Mouse (Mus musculus) ovary, postnatal 10 days (tissue): ENCODE results near the gene Hsf5.

Experiments
- DNase-seq: peaks from one replicate; pipeline ENCODE4 v3.0.0; 2022; ENCODE audit warnings: low spot score

The Hsf5 gene

DNA sequence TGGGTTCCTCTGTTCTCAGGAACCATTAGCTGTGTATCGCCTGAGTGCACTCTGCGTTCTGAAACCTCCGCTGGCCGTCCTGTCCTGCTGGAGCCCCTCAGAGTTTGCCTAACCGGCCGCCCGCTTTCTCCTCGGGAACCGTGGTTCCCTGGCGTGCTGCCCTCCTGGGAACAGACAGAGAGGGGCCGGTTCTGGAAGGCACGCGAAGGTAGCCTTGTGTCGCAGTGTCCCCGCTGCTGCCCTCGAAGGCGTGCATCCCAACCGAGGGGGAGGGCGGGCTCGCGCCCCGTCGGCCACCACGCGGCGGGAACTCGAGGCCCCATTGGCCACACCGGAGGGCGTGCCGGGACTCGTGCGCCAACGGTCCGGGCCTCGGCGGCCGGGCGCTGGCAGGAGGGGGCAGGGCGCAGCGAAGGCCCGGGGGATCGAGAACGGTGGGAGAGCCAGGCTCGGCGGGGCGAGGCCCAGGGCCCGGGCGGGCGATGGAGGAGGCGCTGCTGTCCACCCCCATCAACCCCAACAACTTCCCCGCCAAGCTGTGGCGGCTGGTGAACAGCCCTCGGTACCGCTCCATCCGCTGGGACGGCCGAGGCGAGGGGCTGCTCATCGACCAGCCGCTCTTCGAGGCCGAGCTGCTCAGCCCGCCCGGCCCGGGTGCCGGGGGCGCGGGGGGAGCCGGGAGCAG, at the start of gene Hsf5:
Gene Hsf5 (plus strand): TSS at position 375 of the 685 bp plus-strand sequence.
- no peak for DNase-seq

DNA sequence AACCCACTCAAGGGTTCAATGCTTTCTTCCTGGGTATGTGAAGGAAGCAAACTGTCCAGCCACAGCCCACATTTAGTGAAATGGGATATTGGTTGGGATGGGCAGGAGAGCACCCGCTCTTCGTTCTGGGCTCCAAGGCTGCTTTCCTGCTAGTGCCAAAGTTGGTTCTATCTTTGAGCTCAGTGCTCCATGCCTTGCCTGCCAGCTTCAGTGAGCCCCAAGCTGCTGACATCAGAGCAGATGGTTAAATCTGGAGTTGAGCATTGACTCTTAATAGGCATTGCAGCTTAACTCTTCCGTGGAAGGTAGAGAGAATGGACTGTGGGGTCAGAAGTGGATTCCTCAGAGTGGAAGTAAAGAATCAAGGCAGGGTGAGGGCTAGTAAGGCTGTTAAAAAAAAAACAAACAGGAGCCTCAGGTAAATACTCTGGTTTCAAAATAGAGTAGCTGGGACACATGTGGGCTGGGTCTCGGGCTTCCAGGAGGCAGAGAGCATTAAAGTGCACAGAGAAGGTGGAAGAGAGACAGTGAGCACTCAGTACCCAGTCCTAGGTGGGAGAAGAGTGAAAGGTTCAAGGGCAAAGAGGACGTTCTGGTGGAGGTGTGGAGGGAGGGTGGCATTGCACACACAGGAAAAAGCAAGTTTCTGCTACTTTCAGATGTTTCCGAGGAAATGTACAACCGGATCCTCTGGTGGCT, 48.6 kb upstream of the Hsf5 start, which contains the start of gene Sept4:
Gene Sept4 (plus strand): TSS at position 649 of the 699 bp plus-strand sequence.
- DNase-seq = no peak

DNA sequence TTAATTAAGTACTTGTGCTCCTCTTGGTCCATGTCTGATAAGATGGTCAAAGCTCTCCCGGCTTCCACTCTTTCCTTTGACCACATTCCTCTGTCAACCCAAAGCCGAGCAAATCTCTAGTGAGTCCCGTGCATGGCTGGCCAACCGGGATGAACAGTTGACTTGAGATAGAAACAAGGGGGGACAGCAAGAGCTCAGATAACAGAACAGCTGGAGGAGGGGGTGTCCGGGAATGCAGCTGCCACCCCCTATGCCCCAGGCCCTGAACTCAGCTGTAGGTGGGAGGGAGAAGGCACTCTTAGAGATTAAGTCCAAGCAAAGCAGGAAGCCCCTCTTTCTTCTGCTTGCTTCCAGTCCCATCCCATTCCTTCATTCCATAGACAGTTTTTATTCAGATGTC, 46.2 kb upstream of the Hsf5 start:
- no peak for DNase-seq

DNA sequence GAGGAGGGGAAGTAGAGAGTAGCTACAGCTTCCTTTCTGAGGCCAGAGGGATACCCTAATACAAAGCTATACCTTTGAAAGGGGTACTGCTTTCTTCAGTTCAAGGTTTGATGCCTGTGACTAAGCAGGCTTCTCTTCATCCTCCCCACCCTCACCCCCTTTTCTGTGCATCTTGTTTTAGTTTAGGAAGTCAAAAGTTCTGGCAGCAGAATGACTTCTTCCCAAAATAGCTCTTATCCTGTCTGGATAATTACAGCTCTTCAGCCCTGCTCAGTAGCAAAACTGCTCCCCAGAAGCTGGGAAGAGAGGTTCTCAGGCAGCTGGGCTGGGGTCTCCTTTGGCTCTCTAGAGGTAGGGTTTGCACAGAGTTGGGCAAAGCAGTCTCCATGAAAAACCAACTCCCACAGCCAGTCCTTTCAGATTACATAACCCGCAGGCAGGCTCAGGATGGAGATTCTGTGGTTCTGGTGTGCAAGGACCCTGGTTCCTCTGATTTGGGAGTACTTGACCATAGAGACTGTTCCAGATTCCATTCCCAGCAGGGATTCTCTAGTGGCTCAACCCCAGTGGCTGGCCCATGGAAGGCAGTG, 45.5 kb upstream of the Hsf5 start:
- no peak for DNase-seq

DNA sequence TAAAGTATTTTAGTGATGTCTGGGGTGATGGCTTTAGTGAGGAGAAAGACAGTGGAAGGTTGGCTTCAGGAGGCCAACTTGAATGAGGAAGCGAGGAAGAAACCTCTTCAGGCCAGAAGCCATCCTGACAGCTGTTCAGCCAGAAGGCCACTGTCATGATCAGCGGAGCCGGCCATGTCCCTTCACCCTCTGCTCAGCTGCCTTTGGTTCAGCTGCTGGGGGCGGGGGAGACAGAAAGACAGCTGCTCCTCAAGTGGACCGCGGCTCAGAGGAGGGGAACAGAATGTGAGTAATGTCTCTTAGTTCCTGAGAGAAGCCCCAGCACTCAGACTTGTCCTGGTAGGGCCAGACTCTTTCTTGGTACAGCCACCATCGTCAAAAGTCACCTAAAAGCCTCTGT, 43.2 kb upstream of the Hsf5 start:
- DNase-seq = no peak

DNA sequence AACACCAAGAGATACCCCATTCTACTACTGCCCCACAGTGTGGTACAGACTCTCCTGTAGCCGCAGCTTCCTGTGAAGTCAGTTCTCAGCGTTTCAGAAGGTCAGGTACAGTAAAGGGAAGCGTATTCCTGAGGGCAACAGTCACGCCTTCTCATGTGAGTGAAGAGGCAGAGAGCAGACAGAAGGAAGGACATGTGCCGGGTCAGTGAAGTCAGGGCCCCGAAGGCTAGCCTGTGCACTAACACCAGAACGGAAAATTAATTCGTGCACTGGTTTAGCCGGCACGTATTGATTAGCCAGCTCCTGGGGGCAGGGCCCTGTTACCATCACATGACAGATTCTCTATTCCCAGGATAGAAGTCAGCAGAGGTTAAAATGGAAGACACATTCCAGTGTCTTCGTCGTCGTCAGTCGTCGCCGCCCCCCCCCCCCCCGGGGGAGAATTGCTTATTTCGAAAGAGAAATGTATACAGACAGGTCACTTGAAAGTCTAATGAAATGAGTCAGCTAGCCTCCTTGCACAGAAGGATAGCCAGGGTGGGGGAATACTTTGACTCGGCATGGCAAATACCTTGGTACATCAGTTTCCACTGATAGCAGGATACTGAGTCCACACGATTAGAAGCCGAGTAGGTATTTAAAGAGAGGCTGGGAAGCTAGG, 42.3 kb upstream of the Hsf5 start:
- DNase-seq = no peak

DNA sequence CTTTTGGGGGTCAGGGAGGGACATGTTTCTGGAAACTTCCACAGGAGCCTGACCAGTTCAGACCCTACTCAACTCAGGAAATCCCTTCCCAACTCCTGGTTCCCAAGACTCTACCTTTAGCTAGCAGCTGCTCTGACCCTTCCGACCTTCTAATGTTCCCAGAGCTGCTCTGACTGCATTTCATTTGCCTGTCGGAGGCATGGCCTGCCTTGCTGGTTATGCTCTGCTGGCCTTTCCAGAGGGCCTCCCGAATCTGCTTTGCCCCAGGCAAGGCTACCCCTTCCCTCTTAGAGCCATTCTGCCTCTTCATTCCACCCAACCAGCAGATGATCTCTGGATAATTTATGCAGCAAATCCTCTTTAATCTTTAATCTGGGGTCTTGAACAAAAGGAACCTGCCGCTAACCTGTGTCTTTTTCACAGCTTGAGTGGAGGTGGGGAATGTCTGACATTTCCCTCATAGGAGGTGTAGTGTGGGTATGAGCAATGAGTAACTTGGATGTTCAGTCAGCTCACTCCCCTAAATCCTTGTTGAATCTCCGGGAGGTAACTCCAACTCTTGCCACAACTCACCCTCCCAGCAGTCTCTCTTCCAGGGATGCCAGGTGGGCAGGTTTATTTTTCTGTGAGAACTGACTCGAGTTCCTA, 39.2 kb upstream of the Hsf5 start:
- DNase-seq = no peak

DNA sequence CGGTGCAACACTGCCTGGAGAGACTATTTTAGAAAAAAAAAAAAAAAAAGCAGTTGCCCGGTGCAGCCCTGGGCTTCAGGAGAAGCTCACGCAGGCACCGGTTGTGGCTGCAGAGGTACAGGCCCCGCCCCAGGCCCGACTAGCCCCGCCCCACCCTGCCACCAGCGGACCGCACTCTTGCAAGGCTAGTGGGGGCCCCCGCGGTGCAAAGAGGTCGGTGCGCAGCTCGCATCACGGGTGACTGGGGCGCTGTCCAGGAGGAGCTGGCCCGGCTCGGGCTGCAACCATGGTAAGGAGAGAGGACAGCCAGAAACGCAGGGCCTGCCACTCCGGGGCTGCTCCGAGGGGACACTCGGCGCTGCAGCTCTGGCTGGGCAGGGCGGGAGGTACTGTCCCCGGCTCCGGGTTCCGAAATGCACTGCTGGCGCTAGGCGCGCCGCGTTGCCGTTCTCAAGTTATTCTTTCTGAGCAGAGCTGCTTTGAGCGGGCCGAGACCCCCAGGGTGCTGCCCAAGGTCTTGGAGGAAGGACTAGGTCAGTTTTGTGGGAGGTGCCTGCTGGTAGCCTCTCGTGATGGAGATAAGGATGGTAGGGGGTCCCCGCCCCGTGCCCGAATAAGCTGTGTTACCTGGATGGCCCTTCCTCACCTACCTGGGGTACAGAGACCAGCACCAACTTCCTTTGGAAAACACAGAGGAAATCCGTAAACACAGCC, 38.6 kb upstream of the Hsf5 start:
- DNase-seq = peak; percentile 42

DNA sequence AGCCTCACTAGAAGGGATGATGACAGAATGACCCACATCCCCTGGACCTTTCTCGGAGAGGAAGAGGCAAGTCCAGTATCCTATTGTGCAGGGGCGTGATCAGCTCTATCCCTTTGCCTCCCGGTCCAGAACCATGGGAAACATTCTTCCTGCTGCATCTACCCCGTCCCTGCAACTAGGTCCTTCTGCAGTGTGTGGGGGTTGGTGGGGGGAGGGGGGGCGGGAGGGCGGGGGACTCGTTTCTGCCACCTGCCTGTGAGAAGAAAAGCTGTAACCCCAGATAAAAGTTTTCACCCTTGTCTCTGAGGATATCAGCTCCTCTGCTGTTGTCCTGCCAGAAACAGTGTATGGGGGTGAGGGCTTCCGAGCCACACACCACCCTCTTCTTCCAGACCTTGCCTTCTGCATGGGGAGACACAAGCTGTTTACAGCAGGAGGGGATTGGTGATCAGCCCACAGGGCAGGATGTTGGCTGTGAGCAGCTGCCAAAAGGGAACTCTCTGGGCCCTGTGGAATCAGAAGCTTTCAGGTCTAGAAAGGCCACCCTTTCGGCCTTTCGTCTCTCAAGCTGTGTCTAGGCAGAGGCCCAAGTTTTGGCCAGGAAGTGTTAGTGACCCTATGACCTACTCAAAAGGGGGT, 37.9 kb upstream of the Hsf5 start:
- no peak for DNase-seq

DNA sequence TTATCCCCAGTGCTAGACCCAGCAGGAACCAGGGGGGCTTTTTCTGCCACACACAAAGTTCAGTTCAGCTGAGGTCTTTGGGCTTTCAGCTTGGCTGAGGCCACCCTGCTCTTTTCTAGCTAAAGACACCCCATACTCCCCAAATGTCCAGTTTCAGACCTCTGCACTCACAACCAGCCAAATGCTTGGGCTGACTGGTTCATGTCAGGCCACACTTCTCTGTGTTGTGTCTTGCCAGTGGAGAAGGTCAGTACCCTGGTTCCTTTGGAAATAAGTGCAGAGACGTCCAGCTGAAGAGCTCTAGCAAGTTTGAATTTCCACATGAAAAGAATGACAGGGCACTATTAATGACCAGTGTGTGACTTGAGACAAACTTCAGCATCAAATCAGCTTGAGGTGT, 37.3 kb upstream of the Hsf5 start:
- no peak for DNase-seq

DNA sequence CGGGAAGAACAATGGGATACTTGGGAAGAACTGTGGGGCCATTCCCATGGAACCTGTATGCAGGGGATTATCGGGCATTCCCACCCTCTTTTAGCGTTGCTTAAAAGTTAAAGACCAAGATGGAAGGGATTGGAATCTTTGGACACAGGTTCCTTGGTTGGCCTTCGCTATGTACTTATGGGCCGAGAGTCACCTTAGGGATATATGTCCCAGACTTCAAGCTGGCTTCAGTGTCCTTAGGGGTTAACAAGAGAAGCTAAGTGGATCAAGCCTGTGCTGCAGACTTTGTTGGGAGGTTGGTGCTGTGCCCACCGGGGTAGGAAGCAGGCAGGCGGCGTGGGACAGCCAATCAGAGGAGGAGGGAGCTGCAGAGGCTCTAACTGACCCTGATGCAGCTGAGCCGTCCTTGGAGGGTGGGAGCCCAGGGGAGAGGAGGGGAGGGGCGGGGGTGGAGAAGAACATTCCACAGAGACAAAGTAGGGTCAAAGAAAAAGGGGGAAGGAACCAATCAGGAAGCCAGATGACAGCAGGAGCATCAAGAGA, 36.4 kb upstream of the Hsf5 start:
- DNase-seq = no peak

DNA sequence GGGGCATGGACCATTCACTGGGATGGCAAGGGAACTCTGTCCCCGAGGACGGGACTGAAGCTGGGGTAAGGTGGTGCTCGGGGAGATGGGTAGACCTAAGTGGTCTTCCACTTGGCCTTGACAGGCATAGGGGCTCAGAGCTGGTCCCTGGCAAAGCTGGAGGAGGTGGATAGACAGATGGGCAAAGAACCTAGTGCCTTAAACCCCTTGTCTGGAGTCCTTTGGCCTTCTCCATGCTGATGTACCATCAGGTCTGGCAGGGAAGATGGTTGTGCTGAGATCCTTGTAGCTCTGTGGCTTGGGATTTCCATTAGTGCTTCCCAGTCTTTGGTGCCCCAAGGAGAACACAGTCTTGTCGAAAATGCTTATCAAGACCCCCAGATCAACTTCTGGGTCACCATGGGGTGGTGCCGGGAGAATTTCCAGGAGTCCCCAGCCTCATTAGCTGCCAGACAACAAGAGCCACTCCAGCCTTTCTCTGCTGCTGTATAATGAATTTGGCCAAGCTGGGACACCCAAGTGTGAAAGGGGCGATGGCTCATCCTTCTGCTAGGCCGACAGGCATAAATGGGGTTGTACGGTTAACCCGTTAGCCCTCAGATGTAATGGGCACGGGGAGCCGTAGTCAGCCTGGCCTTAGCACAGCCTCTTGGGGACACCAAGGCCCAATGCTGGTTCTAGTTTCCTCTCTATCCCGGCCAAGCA, 35.7 kb upstream of the Hsf5 start:
- no peak for DNase-seq

DNA sequence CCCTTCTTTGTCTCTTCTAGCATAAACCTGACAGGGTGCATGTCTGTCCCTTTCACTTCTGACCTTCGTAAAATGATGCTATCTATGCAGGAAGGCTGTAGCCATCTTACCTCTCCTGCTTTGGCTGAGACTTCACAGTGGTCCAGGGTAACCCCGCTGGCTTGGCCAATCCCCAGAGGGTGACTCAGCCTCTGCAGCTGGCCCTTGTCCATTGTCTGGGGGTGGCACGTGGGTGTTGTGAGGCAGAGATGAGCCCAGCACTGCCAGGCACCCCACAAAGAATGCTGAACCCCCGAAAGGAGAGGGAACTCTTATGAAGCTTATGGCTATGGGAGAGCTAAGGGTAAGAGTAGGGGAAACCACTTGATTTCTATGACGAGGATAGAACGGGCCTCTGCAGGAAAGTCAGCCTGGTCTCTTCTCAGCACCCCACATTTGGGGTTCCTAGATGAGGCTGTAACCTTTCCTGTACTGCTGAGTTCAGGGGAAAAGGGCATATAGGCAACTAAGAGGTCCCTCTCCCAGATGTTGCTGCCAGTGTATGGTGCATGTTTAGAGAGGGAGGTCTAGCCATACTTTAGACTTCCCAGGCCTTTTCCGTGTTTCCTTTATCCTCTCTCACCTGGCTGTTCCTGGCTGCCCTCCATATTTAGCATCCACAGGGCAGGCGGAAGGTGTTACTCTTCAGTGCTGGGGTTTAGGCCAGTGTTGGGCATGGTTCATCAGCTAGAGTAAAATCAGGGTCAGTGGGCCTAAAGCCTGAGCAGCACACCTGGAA, 34.8 kb upstream of the Hsf5 start:
- DNase-seq = no peak

DNA sequence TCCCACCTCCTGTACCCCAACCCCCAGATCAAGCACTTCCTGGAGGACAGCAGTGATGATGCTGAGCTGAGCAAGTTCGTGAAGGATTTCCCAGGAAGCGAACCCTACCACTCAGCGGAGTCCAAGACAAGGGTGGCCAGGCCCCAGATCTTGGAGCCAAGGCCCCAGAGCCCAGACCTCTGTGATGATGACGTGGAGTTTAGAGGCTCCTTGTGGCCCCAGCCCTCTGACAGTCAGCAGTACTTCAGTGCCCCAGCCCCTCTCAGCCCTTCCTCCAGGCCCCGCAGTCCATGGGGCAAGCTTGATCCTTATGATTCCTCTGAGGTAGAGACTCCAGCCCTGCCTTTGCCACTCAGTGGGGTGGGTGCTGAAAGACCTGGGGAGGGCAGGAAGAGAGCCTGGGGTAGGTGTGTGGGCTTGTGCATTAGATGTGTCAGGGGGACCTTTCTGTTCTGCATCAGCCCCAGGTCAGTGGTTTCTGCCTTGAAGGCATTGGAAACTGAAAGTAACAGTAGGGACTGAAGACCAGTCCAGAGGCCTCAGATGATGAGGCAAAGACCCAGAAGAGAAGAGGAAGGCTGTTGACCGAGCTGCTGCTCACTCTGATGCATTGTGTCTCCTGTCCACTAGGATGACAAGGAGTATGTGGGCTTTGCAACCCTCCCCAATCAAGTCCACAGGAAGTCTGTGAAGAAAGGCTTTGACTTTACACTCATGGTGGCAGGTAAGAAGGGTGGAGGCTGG, 33.5 kb upstream of the Hsf5 start:
- no peak for DNase-seq

DNA sequence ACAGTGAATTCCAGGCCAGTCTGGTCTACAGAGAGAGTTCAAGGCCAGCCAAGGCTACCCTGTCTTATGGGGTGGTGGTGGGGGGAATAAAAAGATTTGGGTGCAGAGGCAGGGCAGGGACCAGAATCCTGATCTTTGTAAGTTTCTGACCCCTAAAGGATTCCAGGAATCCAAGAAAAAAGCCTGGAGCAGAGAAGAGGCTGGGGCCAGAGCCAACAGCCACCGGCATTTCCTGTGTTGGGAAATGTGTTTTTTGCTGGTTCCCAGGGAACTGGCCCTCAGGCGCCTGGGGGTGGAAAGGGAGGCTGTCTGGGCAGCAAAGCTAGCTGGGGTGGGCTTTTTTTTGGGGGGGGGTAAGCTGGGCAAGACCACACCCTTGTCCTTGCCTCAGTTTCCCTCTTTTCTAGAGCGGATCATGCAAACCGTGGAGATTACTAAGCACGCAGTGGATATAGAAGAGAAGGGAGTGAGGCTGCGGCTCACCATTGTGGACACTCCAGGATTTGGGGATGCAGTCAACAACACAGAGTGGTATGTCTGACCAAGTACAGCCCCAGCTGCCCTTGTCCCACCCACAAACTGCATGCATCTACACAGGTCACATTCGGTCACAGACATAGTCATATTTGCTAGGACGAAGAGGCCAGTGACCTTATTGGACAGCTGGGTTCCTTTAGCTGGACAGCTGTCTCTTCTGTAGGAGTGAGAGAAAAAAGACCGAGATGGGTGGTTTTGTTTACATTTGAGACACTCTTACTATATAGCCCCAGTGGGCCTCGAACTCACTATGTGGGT, 32.1 kb upstream of the Hsf5 start:
- no peak for DNase-seq

DNA sequence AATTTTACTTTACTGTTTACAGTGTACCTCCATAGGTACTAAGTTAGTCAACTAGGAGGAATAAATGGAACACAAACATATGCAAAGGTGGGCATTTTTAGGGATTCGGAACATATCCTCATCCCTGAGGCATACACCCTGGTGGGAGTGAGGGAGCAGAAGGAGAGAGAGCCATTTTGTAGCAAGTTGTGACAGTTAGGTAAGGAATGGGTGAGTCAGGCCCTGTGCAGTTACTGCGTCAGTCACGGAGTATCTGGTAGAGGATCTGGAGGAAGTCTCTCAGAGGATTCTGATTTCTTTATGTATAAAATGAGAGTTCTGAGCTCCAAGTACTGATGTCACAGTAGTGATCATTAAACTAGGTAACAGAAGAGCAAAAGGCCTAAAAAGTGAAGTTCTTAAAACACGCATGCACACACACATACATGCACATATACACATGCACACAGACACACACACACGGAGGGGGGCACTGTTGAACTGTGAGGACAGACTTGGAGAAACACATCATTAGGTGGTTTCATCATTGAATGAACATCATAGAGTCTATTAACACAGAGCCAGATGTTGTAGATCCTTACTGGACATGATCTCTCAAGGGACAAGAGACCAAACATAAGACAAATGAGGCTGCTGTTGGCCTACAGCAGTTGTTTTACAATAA, 29.6 kb upstream of the Hsf5 start:
- no peak for DNase-seq

DNA sequence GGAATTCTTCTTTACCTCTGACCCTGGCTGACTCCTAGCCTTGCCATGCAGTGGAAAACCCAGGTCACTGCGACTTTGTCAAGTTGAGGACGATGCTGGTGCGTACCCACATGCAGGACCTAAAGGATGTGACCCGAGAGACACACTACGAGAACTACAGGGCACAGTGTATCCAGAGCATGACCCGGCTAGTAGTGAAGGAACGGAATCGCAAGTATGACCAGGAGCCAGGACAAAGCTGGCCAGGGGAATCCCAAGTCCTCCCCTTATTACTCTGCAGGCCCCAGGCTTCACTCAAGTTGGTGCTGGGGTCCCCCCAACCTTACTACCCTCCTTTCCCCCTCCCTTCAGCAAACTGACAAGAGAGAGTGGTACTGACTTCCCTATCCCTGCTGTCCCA, 27.4 kb upstream of the Hsf5 start:
- no peak for DNase-seq
